Mouse (Mus musculus) stomach, postnatal 0 days (tissue): Measurements from ENCODE around the gene Itpk1. TPM values are rescaled to one million over a fixed set of nuclear protein-coding genes. Genes with fewer than 3 reads are reported as not detected.
A peak's percentile ranks its signal among the peaks of the same experiment; 100 is the strongest.

Experiments used
- ATAC-seq: fragments of 200-750 bp; cut with Nextera tagmentation; 2 replicates; pipeline ENCODE4 v1.8.0; 2017; ENCODE audit not compliant: low FRiP score, low TSS enrichment
- DNase-seq: peaks from one replicate; pipeline ENCODE4 v3.0.0-alpha.2; 2016; ENCODE audit warnings: low spot score
- H3K27ac ChIP-seq: fragments of 300-500 bp; sonication (generic); replicated peaks from 2 replicates; pipeline ENCODE4 v1.5.1; 2014; ENCODE audit warnings: mild to moderate bottlenecking, control low read depth
- H3K27me3 ChIP-seq: fragments of 300-500 bp; sonication (generic); 2 replicates; pipeline ENCODE4 v1.6.1; 2014; ENCODE audit warnings: low read length; ENCODE audit not compliant: control insufficient read depth, insufficient read depth
- H3K36me3 ChIP-seq: fragments of 300-500 bp; sonication (generic); 2 replicates; pipeline ENCODE4 v1.6.1; 2014; ENCODE audit warnings: low read length, mixed read lengths; ENCODE audit not compliant: control insufficient read depth, insufficient read depth
- H3K4me1 ChIP-seq: fragments of 300-500 bp; sonication (generic); replicated peaks from 2 replicates; pipeline ENCODE4 v1.6.1; 2014; ENCODE audit warnings: antibody characterized with exemption; ENCODE audit not compliant: control insufficient read depth, insufficient read depth
- H3K4me2 ChIP-seq: fragments of 300-500 bp; sonication (generic); replicated peaks from 2 replicates; pipeline ENCODE4 v1.6.1; 2014; ENCODE audit warnings: low read depth, mild to moderate bottlenecking, control low read depth, moderate library complexity
- H3K4me3 ChIP-seq: fragments of 300-500 bp; sonication (generic); 2 replicates; pipeline ENCODE4 v1.5.1; 2014; ENCODE audit warnings: low read depth, low read length, control low read depth
- H3K9ac ChIP-seq: fragments of 300-500 bp; sonication (generic); 2 replicates; pipeline ENCODE4 v1.6.1; 2014; ENCODE audit warnings: mild to moderate bottlenecking, low read length, control low read depth, mixed read lengths
- H3K9me3 ChIP-seq: fragments of 300-500 bp; sonication (generic); 2 replicates; pipeline ENCODE4 v1.6.1; 2016; ENCODE audit warnings: low read length; ENCODE audit not compliant: control insufficient read depth
- CTCF ChIP-seq: IDR thresholded peaks from 2 replicates; pipeline ENCODE4 v1.5.1; 2016; ENCODE audit warnings: antibody characterized with exemption, low read depth, mild to moderate bottlenecking, moderate library complexity
- EP300 ChIP-seq: optimal IDR thresholded peaks from 2 replicates; pipeline ENCODE3; 2016; ENCODE audit warnings: antibody characterized with exemption
- WGBS: fragments of 180-500 bp; shearing (Covaris S2); extraction: QIAGEN DNeasy Blood & Tissue Kit; methylation state at CpG from one replicate; pipeline ENCODE4 v1.1.7; 2014; 5-methylcytosine and 5-hydroxymethylcytosine counted together
- polyA plus RNA-seq: library from polyadenylated mRNA; unstranded; fragments of >200 nt; fragmentation: Nextera tagmentation; extraction: Ambion mirVana; gene quantifications from 2 replicates; pipeline ENCODE4 v1.2.1, GENCODE M21; 2015

Gene Itpk1
- polyA plus RNA-seq, 1 experiment from 2014 or later: 21.5 TPM

- Histone ChIP-seq H3K27ac (no peak overlapping the region), H3K36me3 (peaks cover 2% of the 10 kb centered on the region; the same call in 1 of the 2 replicates), H3K4me1 (no peaks in the 10 kb centered on the region), H3K4me3 (no peak overlapping the region), H3K4me2 (no peak overlapping the region), H3K9ac (no peak overlapping the region), H3K9me3 (no peaks in the 10 kb centered on the region), H3K27me3 (no peaks in the 10 kb centered on the region)
- no peak for ATAC-seq
- 83% methylated on average over 5 of the region's 5 CpGs for WGBS
- TF ChIP-seq CTCF (0 out of 2 replicates have a peak, but pooled peaks have one; percentile 26), EP300 (no peak)
- no peak for DNase-seq
Measured at GRCm38 (mm10) chr12:102575541-102576329, 129.0 kb downstream of the Itpk1 start.

DNA sequence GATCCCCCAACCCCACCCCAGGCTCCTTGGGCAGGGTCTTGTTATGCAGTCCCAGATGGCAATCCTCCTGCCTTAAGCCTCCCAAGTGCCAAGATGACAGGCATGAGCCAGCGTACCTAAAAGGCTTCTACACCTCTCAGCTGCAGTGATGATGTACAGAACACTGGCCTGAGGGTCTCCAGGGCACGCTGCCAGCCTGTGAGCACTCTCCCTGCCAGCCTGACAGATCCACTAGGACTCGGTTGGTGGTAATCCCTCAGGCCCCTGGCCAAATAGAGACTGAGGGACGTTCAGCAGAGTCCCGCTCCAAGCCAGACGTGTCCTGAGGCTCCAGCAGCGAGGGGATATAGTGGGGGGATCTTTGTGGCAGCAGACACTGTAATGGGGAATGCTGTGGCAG lies 131.7 kb downstream of the Itpk1 start:
- 71% methylated on average over 7 of the region's 7 CpGs for WGBS
- no peak overlapping the region for H3K9ac ChIP-seq
- no peak overlapping the region for H3K4me2 ChIP-seq
- ATAC-seq: no peak
- no peaks in the 10 kb centered on the region; the same call in 1 of the 2 replicates for H3K36me3 ChIP-seq
- H3K27me3 ChIP-seq: no peaks in the 10 kb centered on the region
- no peak for DNase-seq
- no peaks in the 10 kb centered on the region for H3K9me3 ChIP-seq
- TF ChIP-seq CTCF: no peak
- no peak for TF ChIP-seq EP300
- H3K4me1 ChIP-seq: no peaks in the 10 kb centered on the region
- H3K4me3 ChIP-seq: no peak overlapping the region
- no peak overlapping the region for H3K27ac ChIP-seq

- H3K36me3 ChIP-seq: no peaks in the 10 kb centered on the region; the same call in 1 of the 2 replicates
- 90% methylated on average over 9 of the region's 9 CpGs for WGBS
- H3K4me2 ChIP-seq: no peak overlapping the region
- H3K4me3 ChIP-seq: no peak overlapping the region
- H3K27ac ChIP-seq: no peak overlapping the region
- ATAC-seq: no peak
- H3K4me1 ChIP-seq: no peaks in the 10 kb centered on the region
- no peaks in the 10 kb centered on the region for H3K9me3 ChIP-seq
- no peak for TF ChIP-seq EP300
- no peak for TF ChIP-seq CTCF
- DNase-seq: no peak
- no peaks in the 10 kb centered on the region for H3K27me3 ChIP-seq
- no peak overlapping the region for H3K9ac ChIP-seq
Measured at GRCm38 (mm10) chr12:102571666-102572065, 133.1 kb downstream of the Itpk1 start.

DNA sequence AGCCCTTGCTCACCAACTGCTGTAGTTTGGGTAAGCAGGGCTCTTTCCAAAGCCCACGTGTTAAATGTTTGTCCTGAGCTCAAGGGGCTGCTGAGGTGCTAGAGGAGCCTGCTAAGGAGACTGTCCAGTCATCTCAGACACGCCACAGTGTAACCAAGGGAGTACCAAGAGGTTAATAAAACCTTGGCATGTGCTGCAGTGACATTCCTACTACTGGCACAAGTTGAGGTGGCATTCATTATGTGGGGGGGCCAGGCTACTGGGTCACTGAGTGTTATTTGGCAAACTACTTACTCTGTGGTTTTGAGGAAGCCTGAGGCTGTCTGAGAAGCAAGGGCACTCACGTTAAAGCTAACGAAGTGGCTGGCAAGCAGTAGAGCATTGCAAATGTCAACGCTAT lies 134.0 kb downstream of the Itpk1 start:
- Histone ChIP-seq H3K9ac (no peak overlapping the region), H3K4me1 (no peaks in the 10 kb centered on the region), H3K4me2 (no peak overlapping the region), H3K9me3 (no peaks in the 10 kb centered on the region), H3K36me3 (no peaks in the 10 kb centered on the region; the same call in 1 of the 2 replicates), H3K4me3 (no peak overlapping the region), H3K27me3 (no peaks in the 10 kb centered on the region), H3K27ac (no peak overlapping the region)
- WGBS: 67% methylated on average over 5 of the region's 5 CpGs
- TF ChIP-seq CTCF (no peak), EP300 (no peak)
- ATAC-seq (no peak), DNase-seq (no peak)

DNA sequence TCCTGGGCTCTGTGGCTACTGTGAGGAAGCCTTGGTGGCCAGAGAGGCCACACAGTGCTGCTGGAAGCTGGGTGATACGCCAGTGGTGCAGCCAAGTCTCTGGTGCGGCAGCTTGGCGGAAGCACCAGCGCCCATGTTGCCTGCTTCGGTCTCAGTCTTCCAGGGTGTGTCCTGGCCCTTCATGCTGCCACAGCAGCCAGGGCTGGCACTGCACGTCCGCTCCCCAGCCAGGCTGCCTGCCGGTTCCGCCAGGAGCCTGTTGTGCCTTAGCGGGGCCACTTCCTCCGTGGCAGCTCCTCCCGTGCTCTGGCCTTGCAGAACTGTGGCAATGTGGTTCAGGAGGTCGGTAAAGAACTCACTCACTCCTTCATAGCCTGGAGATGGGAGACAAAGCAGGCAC lies 134.6 kb downstream of the Itpk1 start:
- ATAC-seq (no peak), DNase-seq (no peak)
- Histone ChIP-seq H3K4me1 (no peaks in the 10 kb centered on the region), H3K27me3 (no peaks in the 10 kb centered on the region), H3K27ac (no peak overlapping the region), H3K4me3 (no peak overlapping the region), H3K36me3 (no peaks in the 10 kb centered on the region; the same call in 1 of the 2 replicates), H3K9ac (no peak overlapping the region), H3K4me2 (no peak overlapping the region), H3K9me3 (no peaks in the 10 kb centered on the region)
- no peak for TF ChIP-seq CTCF
- no peak for TF ChIP-seq EP300
- WGBS: 91% methylated on average over 13 of the region's 13 CpGs

GRCm38 (mm10) chr12:102568219-102568618 lies 136.5 kb downstream of the Itpk1 start:
- Histone ChIP-seq H3K9me3 (no peaks in the 10 kb centered on the region), H3K4me3 (no peak overlapping the region), H3K36me3 (no peaks in the 10 kb centered on the region; the same call in 1 of the 2 replicates), H3K4me1 (no peaks in the 10 kb centered on the region), H3K4me2 (no peak overlapping the region), H3K9ac (no peak overlapping the region), H3K27ac (no peak overlapping the region), H3K27me3 (no peaks in the 10 kb centered on the region)
- TF ChIP-seq EP300: no peak
- no peak for TF ChIP-seq CTCF
- DNase-seq (no peak), ATAC-seq (no peak)
- 72% methylated on average over 7 of the region's 7 CpGs for WGBS
